Mouse (Mus musculus): Measurements from ENCODE around the gene Etl4.

- TF ChIP-seq USF1 (IDR thresholded peaks at IDR 0.05; ENCODE audit: low read depth) (no peak), MYOG (IDR thresholded peaks at IDR 0.05; ENCODE audit: control insufficient read depth in 1 of 3, insufficient read depth in 1 of 3, insufficient read length in 2 of 3, low read depth in 2 of 3) (no peak), TCF12 (IDR thresholded peaks at IDR 0.05; ENCODE audit: insufficient read depth, poor library complexity, severe bottlenecking) (no peak), POLR2A (IDR thresholded peaks at IDR 0.05; ENCODE audit: insufficient read length, low read depth) (no peak), POLR2AphosphoS2 (IDR thresholded peaks at IDR 0.05; ENCODE audit: insufficient read length, low read depth) (no peak), MAX (IDR thresholded peaks at IDR 0.05; ENCODE audit: low read depth) (no peak), SRF (IDR thresholded peaks at IDR 0.05; ENCODE audit: control insufficient read depth, insufficient read length, low read depth) (no peak), TCF3 (IDR thresholded peaks at IDR 0.05; ENCODE audit: insufficient read length, low read depth) (no peak), E2F4 (IDR thresholded peaks at IDR 0.05; ENCODE audit: insufficient read depth) (no peak)
Measured at GRCm38 (mm10) chr2:20532623-20533022, 623.0 kb downstream of the Etl4 start.

Data from myocyte (in vitro differentiated cells).